Mouse (Mus musculus) layer of hippocampus, adult 11-12 months (tissue): ENCODE results near the gene Chst8.

Source experiments
- DNase-seq: peaks from one replicate; pipeline ENCODE4 v3.0.0; 2022; ENCODE audit warnings: low spot score

The Chst8 gene

DNA sequence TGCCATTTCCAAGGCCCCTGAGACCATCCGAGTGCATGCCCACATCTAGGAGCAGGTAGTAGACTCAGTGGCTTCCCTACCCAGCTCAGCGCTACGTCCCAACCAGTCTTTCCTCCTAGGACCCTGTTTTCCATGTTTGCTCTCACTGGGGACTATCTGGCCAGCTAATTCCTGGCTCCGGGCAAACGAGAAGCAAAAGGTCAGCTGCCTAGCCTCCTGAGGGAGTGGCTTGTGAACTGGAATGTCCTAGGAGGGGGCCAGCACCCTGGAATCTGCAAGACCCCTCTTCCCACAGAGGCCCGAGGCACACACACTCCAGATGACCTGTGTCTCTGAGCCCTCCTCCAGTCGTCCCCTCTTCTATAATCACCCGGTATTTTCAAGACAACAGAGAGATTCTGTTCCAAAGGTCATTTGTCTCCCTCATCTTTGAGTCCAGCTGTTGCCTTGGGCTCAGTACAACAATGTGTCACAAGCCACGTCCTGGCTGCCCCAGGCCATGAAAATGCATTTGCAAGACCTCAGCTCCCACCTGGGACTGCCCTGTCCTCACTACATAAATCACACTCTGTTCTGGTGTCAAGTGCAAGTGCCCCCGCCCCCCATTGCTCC, 60.3 kb downstream of the Chst8 start:
- DNase-seq: no peak

DNA sequence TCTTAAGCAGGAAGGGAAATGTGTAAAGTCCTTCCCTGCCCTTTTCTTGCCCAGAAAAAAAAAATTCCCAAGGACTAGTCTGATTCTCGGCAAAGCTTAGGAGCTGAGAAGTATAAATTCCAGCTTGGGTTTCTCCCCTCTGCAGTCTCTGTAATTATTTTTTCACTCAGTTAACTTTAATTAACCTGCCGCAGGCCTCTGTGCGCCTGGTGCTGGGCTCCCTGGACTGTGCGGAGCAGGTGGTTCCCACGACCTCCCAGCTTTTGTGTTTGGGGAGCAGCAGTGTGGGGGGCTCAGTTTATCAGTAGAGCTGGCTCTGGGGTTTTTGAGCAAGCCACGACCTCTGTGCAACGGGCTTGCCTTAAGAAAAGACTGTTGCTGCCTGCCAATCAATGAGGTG, 62.2 kb downstream of the Chst8 start:
- no peak for DNase-seq

DNA sequence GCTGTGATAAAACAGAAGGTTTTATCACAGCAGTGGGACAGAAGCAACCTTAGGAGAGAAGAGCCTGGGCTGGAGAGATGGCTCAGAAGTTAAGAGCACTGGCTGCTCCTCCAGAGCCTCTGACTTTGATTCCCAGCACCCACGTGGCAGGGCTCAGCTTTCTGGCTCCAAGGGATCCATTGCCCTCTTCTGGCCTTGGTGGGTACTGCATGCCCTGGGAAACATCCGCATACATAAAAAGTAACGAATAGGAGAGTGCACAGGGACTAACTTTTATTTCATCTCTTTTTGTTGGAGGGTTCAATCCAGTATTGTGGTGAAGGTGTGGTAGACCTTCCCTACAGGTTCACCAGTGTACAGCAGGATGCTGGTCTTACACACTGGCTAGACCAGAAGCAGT, 62.8 kb downstream of the Chst8 start:
- DNase-seq: no peak

DNA sequence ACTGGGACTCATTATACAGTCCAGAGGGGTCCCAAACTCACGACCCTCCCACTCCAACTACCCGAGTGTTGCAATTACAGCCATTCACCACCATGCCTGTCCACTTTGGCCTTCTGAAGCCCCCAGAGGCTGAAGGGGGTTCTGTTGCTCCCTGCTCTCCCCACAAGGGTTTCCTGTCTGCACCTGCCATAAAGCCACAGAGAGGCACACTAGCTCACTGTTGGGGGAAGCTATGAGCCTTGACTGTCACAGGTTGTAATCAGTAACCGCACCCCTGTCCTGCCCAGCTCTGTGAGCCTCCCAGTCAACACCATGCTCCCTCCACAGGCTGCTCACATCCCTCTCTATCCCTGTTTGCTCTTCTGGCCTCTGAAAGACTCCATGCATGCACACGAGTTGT, 64.0 kb downstream of the Chst8 start:
- no peak for DNase-seq

DNA sequence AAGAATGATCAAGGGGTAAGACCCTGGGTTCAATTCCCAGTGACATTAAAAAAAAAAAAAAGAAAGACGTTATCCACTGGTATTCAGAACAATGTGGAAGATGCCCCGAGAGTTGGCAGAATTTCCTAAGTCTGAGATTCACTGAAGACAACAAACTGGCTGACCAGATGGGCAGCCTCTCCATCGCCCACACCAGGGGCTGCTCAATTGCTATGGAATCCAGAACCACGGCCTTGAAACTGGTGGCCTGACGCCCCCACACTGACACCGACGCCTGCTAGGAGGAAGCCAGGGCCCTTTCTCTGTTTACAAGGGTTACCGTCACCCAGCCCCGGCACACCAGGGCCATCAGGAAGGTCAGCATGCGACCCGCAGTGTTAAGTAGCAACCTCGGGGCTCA, 64.8 kb downstream of the Chst8 start:
- no peak for DNase-seq

DNA sequence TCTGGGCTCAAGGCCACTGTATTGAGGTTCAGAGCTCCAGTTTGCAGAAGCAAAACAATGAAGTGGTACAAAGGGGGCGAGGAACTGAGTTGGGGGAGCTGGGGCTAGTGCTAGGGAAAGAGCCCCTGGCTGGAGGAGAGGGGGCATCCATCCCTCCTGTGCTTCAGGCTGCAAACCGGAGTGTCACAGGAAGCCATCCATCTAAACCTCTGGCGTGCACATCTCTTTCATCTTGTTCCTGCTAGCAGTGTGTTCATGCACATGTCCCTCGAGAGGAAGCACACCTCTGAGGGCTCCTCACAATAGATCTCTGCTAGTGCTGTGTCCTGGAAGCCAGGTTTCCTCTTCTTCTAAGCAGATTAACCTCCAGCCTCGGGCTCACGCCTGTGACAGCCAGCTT, 65.9 kb downstream of the Chst8 start:
- no peak for DNase-seq

DNA sequence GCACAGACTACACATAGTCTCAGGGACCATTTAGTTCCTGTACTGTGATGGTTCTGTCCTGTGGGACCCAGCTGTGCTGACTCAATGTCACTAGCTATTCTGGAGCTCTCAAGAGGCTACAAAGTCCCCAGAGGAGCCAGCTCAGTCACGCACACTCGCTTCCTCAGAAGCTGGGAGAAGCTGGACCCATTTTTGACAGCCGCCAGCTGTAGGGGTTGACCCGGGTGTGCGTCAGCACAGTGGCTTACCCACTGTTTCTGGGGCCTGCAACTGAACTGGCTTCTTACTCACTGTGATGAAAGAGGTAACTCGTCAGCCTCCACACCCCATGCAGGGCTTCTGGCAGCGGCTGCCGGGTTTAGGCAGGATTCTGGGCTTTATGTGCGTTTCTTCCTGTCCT, 66.3 kb downstream of the Chst8 start:
- DNase-seq: no peak

DNA sequence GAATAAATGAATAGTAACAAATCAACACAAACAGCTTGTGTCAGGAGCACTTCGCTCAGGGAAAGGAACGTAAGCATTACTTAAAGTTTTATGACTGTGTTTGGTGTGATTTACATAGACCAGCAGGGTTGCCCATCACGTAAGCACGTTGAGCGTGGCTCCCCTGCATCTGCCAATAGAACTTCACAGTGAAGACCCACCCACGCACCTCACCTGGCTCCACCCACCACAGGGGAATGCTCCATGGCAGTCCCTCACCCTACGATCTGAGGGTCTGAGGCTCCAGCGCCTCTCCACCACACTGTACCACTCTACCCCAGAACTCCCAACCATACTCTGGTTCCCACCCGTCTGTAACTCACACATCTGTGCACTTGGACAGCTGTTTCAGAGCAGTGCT, 67.1 kb downstream of the Chst8 start:
- no peak for DNase-seq

DNA sequence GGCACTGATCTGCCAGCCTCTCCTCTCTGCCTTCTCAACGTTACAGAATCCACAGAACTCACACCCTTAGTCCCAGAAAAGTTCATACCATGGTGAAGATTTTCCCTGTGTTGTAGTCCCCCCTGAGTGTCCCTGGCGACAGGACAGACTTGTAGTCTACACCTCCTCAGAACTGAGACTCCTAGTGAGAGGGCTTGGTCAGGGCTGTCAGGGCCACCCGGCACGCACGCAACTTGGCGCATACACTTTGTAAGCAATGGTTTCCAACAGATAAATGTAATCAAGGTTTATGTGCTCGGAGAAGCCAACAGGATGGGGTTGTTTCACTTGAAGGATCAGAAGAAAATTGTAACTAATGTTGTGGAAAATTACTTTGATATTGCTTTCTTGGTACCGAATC, 67.5 kb downstream of the Chst8 start:
- DNase-seq: no peak

DNA sequence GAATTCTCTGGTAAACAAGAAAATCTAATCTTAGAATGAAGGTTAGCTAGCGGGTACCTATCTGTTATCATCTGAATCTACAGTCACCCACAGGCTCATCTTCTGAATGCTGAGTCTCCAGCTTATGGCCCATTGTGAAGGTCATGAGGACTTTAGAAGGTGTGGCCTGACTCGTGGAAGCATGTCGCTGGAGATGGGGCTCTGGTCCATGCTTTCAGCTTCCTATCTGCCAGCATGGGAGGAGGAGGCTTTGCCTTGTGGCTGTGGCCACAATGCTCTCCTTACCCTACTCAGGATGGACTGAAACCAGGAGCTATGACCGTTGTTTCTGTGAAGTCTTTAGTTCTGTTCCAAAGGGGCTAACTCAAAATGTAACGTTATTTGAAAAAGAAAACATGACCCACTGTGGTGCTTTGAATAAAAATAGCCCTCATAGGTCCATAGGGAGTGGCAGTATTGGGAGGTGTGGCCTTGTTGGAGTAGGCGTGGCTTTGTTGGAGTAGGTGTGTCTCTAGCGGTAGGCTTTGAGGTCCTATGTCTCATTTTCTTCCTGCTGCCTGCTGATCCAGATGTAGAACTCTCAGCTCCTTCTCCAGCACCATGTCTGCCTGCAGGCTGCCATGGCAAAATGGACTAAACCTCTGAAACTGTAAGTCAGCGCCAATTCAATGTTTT, 69.0 kb downstream of the Chst8 start:
- DNase-seq: no peak

DNA sequence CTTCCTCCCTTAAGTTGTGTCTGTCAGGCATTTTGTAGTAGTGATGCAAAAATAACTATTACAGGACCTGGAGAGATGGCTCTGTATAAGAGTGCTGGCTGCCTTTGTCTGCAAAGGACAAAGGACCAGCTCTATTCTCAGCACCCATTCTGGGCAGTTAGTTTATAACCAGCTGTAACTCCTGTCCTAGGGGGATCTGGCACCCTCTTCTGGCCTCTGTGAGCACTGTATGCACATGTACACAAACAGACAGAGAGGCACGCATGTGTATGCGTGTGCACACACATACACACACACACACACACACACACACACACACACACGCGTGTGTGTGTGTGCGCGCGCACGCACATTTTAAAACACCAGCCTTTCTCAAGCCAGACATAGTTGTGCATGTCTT, 73.1 kb downstream of the Chst8 start:
- no peak for DNase-seq

DNA sequence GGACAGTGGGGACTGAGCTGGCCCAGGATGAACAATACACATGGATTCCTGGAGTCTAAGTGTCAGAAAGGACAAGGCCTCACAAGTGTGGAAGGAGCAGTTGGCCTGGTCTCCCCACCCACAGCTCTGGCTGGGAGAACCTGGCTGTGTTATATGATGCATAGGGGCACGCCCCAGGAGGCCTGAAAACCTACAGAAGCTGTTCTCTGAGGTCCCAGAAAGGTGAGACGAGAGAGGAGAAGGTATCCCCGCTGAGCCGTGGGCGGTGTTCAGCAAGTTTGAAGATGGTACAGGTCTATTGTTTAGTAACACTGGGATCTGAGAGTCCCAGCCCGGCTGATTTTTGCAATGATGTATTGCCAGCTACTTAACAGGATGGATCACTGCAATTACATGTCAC, 75.3 kb downstream of the Chst8 start:
- DNase-seq: no peak

DNA sequence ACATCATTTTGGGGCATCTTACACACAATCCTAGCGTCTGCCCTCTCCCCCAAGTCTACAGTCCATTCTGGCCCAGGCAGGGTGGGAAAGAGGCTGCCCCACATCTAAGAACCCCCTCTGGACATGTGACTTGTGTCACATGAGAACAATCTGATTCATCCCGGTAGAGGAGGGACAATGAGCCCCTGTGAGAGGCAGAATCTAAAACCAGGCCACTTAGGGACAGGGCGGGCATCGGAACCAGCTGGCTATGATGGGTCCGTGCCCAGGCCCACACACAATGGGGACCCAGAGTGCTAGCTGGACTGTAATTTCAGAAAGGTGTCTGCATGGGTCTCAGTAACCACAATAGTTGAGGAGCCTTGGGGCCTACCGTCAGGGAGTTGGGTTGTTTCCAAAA, 78.2 kb downstream of the Chst8 start:
- peak; percentile 66 for DNase-seq

DNA sequence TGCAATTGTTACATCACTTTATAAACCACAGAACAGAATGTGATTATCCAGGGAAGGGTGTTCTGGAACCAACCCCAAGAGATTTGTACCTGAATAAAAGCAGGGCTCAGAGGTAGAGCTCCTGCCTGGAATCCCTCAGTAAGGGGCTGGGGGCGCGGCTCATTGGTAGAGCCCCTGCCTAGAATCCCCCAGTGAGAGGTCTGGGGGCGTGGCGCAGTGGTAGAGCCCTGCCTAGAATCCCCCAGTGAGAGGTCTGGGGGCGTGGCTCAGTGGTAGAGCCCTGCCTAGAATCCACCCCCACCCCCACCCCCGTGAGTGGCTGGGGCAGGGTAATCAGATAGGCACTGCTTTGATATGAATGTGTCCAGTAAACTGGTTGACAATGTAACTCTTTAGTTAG, 83.6 kb downstream of the Chst8 start:
- DNase-seq: no peak

DNA sequence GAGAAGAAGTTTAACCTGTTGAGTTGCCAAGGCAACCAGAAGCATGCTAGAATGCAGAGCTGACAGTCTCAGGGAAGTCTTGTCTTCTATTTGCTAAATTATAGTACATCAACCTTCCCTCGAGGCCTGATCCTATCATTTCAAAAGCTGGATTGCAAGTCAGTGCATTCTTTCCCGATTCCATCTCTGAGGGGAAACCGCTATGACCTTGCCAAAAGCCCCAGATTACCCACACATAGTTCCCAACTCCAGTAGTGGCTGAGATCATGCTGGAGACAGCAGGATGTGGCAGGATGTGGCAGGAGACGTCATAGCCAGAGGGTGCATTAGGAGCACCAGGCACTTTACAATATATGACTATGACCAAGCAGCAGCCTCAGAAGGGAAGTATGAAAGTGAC, 87.3 kb downstream of the Chst8 start:
- DNase-seq: no peak

DNA sequence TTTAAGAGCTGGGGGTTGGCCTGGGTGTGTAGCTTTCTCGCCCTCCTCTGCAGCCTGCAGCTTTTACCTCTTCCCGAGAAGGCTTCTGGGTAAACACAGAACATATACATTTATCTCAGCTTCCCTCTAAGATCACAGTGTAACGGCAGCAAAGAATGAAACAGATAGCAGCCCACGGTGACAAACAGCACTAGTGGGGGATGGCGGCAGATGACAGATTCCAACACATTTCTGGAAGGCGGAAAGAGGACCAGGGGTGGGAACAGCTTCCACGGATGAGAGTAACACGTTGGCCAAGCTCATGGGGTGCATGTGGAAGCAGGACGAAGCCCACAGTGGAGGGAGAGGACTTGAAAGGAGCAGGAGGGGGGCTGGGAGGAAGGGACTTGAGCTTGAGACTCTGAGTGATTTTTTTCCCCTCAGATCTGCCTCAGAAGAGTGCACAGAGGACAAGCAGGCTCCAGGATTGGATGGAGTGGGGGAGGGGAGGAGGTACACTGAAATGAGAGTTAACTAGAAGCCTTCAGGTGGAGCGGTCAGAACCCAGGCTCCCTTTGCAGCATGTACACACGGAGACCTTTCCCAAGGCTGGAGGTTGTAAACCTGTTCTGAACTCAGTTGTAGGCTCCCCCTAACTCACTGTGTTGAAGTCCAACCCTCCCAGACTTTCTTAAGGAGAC, 89.8 kb downstream of the Chst8 start:
- no peak for DNase-seq

DNA sequence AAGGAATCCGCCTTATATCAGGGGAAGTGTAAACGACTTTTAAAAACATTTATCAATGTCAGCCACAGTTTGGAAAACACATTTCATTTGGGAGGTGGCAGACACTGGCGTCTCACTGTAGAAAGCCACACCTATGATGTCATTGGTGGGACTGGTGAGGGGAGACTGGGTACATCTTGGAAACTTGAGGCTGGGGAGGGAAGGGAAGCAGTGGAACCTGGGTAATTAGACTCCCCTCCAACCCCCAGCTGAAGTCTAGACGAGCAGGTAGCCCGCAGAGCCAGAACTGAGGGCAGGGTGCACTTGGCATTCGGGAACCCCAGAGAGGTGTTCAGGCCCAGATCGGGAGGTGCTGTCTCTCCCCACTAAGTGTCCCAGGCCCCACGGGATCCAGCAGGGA, 90.4 kb downstream of the Chst8 start:
- no peak for DNase-seq

DNA sequence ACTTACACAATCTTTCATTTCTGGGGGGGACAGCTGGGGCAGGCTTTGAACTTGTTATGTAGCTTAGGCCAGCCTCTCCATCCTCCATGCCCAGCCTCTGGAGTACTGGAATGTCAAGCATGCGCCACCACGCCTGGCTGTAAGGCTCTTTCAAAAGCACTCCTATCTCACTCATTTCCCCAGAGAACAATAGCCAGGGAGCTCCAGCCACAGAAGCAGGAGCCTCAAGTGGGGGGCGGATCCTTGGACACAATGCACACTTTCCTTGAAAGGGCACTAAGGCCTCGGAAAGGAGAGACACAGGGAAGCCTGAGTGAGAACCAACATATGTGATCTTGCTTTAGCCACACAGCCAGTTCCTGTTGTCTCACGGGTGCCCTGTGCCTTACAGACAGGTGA, 90.9 kb downstream of the Chst8 start:
- no peak for DNase-seq

DNA sequence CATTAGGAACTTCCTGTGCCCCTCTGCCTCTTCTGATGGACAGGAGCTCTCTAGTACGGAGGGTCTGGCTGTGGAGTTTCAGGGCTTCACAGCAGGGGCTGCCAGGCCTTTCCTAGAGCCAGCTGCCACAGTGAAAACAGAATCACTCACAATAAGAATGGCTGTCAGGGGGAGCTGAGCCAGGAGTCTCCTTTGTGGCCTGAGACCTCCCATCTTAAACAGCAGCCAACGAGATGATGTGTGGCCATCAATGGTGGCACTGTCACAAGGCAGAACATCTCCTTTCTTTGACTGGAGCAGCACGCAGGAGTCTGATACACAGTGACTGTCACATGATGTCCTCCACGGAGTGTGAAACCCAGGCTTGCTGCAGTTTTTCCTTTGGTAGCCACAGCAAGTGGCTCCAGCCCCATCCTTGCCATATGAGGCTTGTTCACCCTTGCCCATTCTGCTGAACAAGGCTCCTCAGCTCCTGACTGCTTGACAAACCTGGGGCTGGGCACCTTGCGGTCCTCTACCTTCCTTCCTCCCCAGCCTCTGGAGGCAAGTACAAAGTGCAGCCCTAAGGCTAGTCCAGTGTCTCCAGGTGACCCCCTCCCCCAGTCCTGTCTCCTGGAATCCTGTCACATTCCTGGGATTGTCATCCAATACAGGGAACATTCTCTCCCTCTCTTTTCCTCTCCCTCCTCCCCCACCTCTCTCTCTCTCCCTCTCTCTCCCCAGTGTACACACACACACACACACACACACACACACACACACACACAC, 91.4 kb downstream of the Chst8 start:
- DNase-seq: no peak

DNA sequence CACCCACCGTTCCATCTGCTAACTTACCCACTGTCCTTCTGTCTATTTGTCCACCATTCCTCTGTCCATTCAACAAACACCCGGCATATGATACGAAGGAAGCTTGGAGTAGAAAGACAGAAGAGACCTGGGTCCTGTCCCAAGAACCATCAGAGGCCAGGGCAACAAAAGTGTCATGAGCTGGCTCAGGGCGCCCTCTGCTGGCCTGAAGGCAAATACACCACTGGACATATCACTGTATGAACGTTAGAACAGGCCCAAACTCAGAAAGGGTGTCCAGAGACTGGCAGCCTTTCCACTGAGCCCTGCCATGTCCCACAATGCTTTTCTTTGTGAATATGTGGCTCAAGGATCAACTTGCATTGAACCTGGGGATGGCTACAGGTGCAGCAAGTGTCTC, 92.9 kb downstream of the Chst8 start:
- peak; percentile 66 for DNase-seq

DNA sequence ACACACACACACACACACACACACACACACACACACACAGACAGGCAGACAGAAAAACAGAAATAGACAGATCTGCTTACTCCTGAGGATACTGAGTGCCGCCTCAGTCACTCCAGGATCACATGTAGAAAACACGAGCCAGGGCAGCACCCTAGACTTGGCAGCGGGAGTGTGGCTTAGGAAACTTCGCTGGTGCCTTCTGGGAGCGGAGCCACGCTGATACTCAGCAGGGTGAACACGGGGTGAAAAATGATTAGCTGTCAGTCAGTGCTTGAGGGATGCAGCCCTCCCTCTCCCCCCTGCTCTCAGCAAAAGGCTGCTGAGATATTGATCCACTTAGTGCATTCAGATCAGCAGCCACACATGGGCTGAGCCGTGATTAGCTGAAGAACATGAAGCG, 93.9 kb downstream of the Chst8 start:
- DNase-seq: no peak

DNA sequence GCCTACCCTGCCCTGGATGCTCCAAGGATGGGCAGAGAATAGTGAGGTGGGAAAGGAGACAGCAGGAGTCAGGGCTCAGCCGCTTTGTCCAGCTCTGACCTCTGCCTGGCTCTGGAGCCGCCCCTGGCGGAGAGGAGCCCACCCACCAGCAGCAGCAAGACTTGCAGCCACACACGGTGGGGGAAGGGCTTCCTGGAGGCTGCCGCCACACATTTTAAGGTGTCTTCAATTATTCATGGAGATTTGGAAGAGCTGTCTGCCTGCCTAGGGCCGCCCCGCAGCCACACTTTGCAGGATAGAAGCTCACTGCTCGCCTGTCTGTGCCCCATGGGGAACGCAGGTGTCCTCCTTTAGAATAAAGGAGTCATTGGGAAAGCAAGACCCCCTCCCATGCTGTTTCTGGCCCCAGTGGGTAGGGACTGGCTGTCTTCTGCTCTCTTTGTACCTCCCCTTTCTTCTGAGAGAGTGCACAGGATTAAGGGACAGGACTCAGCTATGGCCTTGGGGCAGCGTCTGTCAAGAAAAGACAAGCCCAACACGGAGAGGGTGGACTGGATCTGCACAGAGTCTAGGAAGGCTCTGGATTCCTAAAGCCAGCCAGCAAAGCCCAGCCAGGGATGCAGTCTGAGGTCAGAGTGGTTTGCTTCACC, 95.2 kb downstream of the Chst8 start:
- DNase-seq: no peak
